Mouse (Mus musculus) adrenal gland, adult 2 months (tissue): ENCODE data around the gene Hspa1l. TPM values are rescaled to one million over a fixed set of nuclear protein-coding genes. Genes with fewer than 3 reads are reported as not detected.
"Not testable (repeated sequence)": the region's sequence is repeated elsewhere in the genome, so short reads cannot be mapped to it uniquely, and the experiment has no call there.

ENCODE experiments used
- DNase-seq: peaks from one replicate; pipeline ENCODE4 v3.0.0; 2021
- polyA plus RNA-seq: library from polyadenylated mRNA; depleted of rRNA; stranded (reverse); fragments of >200 nt; gene quantifications from 2 replicates; pipeline ENCODE4 v1.2.3, GENCODE M21; 2012
- total RNA-seq, 2 experiments: library from RNA; stranded (reverse); gene quantifications; 2 replicates each; pipeline ENCODE4 v1.2.3; 2021

Gene Hspa1l
- total and polyA plus RNA-seq, 3 experiments = 0.11 to 0.29 (median 0.28) TPM

- not testable (repeated sequence) for DNase-seq
Observed at GRCm38 (mm10) chr17:34971694-34972068, 822 bp upstream of the Hspa1l start.

GRCm38 (mm10) chr17:34975581-34976492 lies 3.3 kb downstream of the Hspa1l start:
- DNase-seq = peak; percentile 75

- no peak for DNase-seq
Observed at GRCm38 (mm10) chr17:34977000-34977399, 4.5 kb downstream of the Hspa1l start.

DNA sequence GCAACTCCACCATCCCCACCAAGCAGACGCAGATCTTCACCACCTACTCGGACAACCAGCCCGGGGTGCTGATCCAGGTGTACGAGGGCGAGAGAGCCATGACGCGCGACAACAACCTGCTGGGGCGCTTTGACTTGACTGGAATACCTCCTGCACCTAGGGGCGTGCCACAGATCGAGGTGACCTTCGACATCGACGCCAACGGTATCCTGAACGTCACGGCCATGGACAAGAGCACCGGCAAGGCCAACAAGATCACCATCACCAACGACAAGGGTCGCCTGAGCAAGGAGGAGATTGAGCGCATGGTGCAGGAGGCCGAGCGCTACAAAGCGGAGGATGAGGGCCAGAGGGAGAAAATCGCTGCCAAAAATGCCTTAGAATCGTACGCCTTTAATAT lies 5.7 kb downstream of the Hspa1l start:
- DNase-seq = no peak

- DNase-seq = peak; percentile 25
Observed at GRCm38 (mm10) chr17:34979631-34980030, 7.1 kb downstream of the Hspa1l start.

- peak; percentile 57 for DNase-seq
Observed at GRCm38 (mm10) chr17:34980655-34981054, 8.2 kb downstream of the Hspa1l start.

GRCm38 (mm10) chr17:34981690-34982180 lies 9.2 kb downstream of the Hspa1l start, which contains the start of gene Lsm2:
Lsm2 (plus strand) TSS chr17:34981862.
- peak; percentile 96 for DNase-seq

- no peak for DNase-seq
Observed at GRCm38 (mm10) chr17:34982328-34982727, 9.8 kb downstream of the Hspa1l start.

DNA sequence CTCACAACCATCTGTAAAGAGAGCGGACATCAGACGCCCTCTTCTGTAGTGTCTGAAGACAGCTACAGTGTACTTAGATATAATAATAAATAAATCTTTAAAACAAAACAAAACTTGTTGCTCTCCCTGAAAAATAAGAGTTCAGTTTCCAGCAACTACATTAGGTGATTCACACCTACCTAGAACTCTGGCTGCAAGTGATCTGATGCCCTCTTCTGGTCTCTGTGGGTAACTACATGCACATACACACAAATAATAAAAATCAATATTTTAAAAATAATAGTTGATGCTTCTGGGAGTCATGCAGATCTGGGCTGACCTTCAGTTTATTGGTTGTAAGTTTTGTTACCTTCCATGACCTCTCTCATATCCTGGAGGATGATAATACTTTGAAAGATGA lies 11.7 kb downstream of the Hspa1l start:
- DNase-seq = no peak

DNA sequence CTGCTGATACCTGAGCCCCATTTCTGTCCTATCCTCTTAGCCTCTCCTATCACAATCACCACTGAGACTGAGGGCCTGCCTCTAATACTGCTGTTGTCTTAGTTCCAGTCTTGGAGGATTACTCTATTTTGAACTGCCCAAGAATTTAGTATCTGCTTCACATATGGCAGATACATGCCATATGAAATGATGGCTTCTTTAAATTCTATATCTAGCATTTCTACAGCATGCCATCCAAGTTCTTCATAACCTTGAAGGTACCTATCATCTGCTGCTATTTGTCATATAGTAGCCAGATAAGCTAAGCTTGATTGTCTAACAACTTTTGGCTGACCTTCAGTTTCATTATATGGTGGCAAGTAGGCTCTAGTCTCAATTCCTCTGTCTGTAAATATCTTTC lies 22.2 kb downstream of the Hspa1l start:
- DNase-seq = no peak

DNA sequence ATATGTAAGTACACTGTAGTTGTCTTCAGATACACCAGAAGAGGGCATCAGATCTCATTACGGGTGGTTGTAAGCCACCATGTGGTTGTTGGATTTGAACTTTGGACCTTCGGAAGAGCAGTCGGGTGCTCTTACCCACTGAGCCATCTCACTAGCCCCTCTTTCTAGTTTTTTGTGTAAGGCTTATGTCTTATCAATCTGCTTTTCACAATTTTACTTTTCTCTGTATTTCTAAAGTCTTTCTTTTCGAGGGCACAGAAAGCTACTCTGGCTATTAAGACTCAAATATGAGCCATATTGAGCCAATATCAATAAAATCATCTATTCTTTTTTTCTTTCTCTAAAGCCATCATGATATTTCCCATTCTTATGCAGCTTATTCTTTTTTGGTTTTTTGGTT lies 22.7 kb downstream of the Hspa1l start:
- DNase-seq = not testable (repeated sequence)

DNA sequence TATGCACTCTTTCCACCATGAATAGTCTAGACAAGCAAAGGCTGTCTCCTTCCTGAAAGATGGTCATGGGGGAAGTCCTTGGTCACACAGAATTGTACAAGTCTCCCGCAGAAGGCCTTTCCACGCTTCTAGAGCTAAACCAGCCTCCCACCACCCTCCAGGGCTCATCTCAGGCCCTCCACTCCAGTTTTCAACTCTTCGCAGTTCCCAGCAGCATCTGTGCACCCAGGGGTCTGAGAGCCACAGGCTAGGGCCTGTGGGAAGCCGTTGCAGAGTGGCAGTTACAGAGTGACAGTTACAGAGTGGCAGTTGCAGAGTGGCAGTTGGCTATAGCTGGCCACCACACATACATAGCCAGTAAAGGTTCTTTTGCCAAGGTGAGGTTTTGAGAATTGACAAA lies 23.4 kb downstream of the Hspa1l start:
- DNase-seq = not testable (repeated sequence)

- no peak for DNase-seq
Observed at GRCm38 (mm10) chr17:34996411-34997141, 24.1 kb downstream of the Hspa1l start.

DNA sequence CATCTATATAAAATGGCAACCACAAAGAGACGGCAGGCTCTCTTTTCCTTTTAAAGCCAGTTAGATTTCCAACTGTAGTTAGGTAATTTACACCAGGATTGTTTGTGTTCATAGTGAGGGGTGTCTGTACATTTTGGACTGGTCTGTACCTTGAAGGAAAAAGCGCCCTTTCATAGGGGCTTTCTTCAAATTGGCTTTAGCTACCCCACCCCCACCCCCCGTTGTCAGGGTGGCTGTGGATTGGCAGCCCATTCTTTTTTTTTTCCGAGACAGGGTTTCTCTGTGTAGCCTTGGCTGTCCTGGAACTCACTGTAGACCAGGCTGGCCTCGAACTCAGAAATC lies 24.6 kb downstream of the Hspa1l start:
- no peak for DNase-seq

DNA sequence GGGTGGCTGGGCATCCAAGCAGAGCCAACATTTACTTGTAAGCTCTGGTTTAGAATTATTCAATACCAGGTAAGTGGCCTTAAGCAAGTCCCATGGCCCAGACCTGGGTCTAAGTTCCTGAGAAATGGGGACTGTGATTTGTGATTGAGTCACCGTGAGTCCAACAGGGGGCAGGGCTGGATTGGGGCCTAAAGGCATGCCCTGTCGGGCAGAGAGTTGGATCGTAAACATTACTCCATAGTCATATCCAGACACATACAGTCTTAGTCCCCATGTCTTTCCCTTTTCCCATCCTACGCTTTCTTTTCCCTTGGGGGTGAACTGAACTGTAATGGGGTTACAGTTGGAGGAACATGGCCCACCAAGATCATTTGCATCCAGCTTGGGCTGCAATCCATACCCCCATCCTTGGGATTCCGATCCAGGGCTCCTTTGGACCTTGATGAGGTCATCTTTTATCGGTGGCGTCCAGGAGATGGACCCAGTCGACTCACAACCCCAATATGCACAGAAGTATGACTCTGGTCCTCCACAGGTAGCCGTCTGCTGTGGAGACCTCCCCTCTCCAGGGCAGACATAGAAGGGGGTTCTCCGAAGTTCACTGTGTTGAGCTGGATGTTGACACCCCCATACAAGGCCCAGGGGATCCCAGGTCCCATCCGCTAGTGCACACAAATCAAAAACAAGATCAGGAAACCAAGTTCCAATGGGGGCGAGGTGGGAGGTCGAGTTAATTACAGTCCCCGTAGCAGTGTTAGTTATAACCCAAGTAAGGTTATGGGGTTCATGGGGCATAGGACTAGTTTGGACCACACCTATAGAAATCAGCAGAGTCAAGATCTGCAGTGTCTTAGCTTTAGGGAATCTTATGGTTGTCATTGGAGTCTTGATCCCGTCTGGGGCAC lies 26.3 kb downstream of the Hspa1l start:
- DNase-seq = no peak

GRCm38 (mm10) chr17:34999871-35000716 lies 27.6 kb downstream of the Hspa1l start:
- DNase-seq = not testable (repeated sequence)

DNA sequence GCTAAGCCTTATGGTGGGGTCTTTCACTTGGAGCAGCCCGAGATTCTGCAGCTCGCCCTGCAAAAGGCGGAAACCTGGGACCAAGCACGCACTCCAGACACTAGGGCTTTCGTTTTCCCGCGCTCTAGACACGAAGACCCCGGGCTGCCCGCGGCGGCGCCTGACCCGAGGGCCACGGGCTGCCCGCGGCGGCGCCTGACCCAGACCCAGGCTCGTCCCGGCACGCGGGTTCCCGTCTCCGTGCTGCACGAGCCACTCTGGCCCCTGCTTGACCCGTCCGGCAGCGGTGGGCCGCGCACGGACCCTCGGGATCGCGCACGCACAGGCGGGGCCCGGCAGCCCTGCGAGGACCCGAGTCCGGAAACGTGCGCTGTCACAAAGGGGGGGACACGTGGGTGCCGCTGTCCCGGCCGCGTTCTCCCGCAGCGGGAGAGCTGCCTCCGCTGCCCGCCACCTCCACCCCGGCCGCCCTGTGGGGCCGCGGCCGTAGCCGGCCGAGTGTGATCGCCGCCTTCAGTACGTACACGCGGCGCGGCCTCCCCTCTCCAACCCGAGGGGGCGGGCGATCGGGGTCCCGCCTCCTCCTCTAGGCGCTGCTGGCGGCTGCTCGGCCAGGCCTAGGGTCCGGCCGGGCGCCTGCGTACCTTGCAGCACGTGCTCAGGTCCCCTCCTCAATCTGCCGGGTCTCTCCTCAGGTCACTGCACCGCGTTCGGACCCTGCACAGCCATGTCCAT lies 28.4 kb downstream of the Hspa1l start, which contains the start of gene Vars:
Gene Vars, plus strand, starts transcription at position 271 of the 735 bp plus-strand sequence.
- DNase-seq = peak; percentile 95

GRCm38 (mm10) chr17:35001452-35002152 lies 29.1 kb downstream of the Hspa1l start:
- DNase-seq = peak; percentile 35

- no peak for DNase-seq
Observed at GRCm38 (mm10) chr17:35002153-35002865, 29.8 kb downstream of the Hspa1l start.
